Mouse (Mus musculus): ENCODE measurements around the gene Churc1.
"Not testable (repeated sequence)": the region's sequence is repeated elsewhere in the genome, so short reads cannot be mapped to it uniquely, and the experiment has no call there.

DNA sequence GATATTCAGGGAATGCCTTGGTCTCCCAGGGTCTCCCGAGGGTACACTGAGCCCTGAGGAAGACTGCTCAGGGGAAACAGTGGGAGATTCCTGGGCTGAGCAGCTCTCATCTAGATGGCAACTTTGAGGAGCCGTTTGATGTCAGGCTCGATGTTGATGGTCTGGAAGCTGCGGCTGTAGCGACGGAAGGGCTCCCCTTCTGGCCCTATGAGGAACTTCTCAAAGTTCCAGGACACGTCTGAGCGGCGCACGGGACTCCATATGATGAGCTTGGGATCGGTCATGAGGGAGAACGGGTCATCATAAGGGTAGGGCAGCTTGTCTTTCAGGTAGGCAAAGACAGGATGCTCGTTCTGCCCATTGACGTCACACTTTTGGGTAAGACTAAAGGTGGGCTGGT, 27.2 kb downstream of the Churc1 start:
- TF ChIP-seq POLR2A (IDR thresholded peaks at IDR 0.05; ENCODE audit: borderline replicate concordance, control insufficient read depth, low read depth, low read length); CTCF (IDR thresholded peaks at IDR 0.05; ENCODE audit: control insufficient read depth, insufficient read depth, low read length): not testable (repeated sequence)
